Mouse (Mus musculus) CH12.LX (cell line): Measurements from ENCODE around the gene Gm21028.
"Not testable (repeated sequence)": the region's sequence is repeated elsewhere in the genome, so short reads cannot be mapped to it uniquely, and the experiment has no call there.

ENCODE experiments used
- CTCF ChIP-seq, 2 experiments: IDR thresholded peaks in 1 of 2; conservative IDR thresholded peaks in 1 of 2; 2 replicates each; pipeline ENCODE4 v1.5.1; 2011 to 2012; ENCODE audit warnings: low read depth in 2 of 2, low read length in 2 of 2, improper control_type of control experiment in 1 of 2, inconsistent platforms in 1 of 2, mild to moderate bottlenecking in 1 of 2, moderate library complexity in 1 of 2
- MAX ChIP-seq: IDR thresholded peaks from 2 replicates; pipeline ENCODE4 v1.6.1; 2011; ENCODE audit warnings: low read length, improper control_type of control experiment
- MAZ ChIP-seq: IDR thresholded peaks from 2 replicates; pipeline ENCODE4 v1.6.1; 2012; ENCODE audit warnings: low read depth, mild to moderate bottlenecking, inconsistent platforms, low read length, improper control_type of control experiment, moderate library complexity
- MYC ChIP-seq: IDR thresholded peaks from 2 replicates; pipeline ENCODE4 v1.6.1; 2011; ENCODE audit warnings: low read depth, mild to moderate bottlenecking, improper control_type of control experiment, low read length
- NELFE ChIP-seq: IDR thresholded peaks from 2 replicates; pipeline ENCODE4 v1.6.1; 2011; ENCODE audit warnings: low read depth, low read length, improper control_type of control experiment
- POLR2A ChIP-seq: IDR thresholded peaks from 2 replicates; pipeline ENCODE4 v1.6.1; 2011; ENCODE audit warnings: low read depth, mild to moderate bottlenecking, improper control_type of control experiment, low read length
- RAD21 ChIP-seq: IDR thresholded peaks from 2 replicates; pipeline ENCODE4 v1.6.1; 2011; ENCODE audit warnings: low read depth, mild to moderate bottlenecking, low read length, improper control_type of control experiment, moderate library complexity
- USF2 ChIP-seq: conservative IDR thresholded peaks from 2 replicates; pipeline ENCODE4 v1.6.1; 2011; ENCODE audit warnings: low read depth, low read length, improper control_type of control experiment

GRCm38 (mm10) chr7:42595666-42596065 is 17.3 kb upstream of the Gm21028 start:
- TF ChIP-seq RAD21 (peak; percentile 30), CTCF (conservative IDR thresholded peaks at IDR 0.05 in 1 of 2, IDR thresholded peaks at IDR 0.05 in 1 of 2; ENCODE audit: low read depth in 2 of 2, low read length in 2 of 2) (peak in 1 of 2 experiments; percentile 17; a peak in 1 of 4 replicates)
- not testable (repeated sequence) for TF ChIP-seq POLR2A, MAX, MYC, USF2, NELFE, MAZ
